Mouse (Mus musculus): ENCODE measurements at regions not wholly inside any gene's neighbourhood (a gene's known extent, or its start where the extent isn't known, plus 50 kb on each side); places are given as distances from the start of the nearest gene placed in this dataset.
A peak's percentile ranks its signal among the peaks of the same experiment; 100 is the strongest.

- no peak for DNase-seq (ENCODE audit: low spot score in 2 of 2)
These were observed 1732.6 kb upstream of the Gm6569 start for GRCm38 (mm10) chr15:72101730-72102129.

DNA sequence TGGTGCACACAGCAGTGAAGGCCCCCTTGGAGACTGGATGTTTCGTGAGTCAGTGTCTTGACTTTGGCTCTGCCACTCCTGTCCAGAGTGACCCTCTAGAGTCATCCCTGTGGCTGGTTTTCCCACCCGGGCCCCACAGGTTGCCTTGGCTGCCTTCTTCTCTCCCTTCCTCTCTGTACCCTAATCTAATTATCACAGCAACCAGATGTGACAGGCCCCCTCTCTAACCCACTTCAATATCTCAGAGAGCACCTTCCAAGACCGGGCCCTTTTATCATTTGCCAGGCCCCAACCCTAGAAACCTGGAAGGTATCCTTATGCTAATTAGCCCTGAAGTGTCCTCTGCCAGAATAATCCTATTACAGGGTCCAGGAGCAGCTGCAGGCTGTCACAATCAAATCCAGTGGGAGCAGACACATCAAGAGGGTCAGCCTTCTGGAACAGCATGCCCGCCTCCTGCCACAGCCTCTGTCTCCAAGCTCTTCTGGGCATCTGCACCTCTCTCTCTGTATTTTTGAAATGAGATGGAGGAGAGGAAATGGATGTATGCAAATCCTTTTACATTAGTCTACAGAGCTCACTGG lies 1728.4 kb upstream of the Gm6569 start:
- DNase-seq (ENCODE audit: low spot score in 2 of 2), result no peak

DNA sequence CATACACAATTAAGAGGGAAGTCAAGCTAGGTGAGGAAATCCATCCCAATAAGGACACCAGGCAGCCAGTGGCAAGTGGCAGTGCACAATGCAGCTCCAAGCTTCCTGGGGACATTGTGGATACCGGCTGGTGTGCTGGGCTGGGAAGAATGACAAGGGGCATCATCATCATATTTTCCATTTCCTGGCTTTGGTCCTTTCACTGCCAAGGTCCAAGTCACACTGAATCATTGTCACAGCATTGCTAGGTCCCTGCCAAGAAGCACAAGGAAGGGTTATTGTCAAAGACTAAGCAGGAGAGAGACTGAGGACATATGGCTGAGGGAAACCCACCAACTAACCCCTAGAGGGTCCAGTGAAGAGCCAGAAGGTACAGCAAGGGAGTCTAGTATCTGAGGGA lies 1723.8 kb upstream of the Gm6569 start:
- DNase-seq (ENCODE audit: low spot score in 2 of 2), result no peak

GRCm38 (mm10) chr15:72116772-72117171 lies 1717.6 kb upstream of the Gm6569 start:
- DNase-seq (ENCODE audit: low spot score in 2 of 2), result no peak

GRCm38 (mm10) chr15:72134226-72134625 lies 1700.1 kb upstream of the Gm6569 start:
- no peak for DNase-seq (ENCODE audit: low spot score in 2 of 2)

GRCm38 (mm10) chr15:72135992-72136617 lies 1698.3 kb upstream of the Gm6569 start:
- DNase-seq (ENCODE audit: low spot score in 2 of 2), result no peak

GRCm38 (mm10) chr15:72140122-72140521 lies 1694.2 kb upstream of the Gm6569 start:
- DNase-seq (ENCODE audit: low spot score in 2 of 2), result no peak

DNA sequence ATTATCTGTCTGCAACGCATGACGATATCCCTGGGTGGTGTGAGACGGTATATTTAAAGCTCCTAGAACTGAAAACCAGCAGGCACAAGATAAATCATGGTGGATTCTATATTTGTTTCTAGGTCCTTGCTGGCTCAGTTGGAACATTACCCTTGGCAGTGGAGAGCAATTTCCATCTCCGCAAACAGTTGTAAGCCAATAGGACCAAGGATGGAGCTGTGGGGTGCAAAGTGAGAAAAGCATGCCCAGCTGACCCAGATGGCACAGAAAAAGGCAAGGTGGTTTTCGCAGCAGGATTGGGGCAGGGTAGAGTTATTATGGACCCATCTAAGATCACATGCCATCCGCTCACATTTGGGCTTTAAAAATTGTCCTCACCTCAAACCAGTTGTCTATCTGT lies 1683.8 kb upstream of the Gm6569 start:
- no peak for DNase-seq (ENCODE audit: low spot score in 2 of 2)

DNA sequence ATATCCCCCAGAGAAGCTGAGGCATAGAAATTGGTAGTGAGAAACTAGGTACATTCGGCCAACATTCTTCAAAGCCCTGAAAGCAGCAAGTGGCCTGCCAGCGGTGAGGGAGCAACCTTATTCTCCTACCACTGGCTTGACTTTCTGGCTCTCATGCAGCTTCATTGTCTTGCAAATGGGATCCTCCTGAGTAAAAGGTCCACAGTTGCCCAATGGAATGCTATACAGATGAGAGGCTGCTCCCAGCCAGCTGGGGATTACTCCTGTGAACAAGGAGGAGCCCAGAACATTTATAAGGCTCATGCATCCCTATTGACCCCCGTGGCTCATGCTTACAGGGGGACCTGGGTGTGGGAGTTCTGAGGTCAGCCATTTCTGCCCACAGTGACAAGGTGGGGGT lies 1675.9 kb upstream of the Gm6569 start:
- DNase-seq (ENCODE audit: low spot score in 2 of 2), result no peak

GRCm38 (mm10) chr15:72200861-72201260 lies 1633.5 kb upstream of the Gm6569 start:
- no peak for DNase-seq (ENCODE audit: low spot score in 2 of 2)

DNA sequence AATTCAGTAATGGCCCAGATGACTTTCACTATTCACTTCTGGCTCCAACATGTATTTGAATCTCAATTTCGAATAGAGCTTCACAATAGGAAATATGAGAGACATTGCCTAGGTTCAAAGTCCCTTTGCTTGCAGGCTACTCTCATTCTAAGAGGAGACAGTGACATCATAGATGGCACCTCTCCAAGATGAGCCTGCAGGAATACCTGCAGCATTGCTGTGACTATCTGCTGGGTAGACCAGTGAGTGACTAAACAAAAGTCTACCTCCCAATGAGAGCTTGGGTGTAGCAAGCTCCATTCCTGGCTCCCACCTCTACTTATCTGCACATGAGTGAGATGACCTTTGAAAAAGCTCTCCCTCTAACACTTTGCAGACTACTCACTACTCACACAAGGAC lies 1632.6 kb upstream of the Gm6569 start:
- no peak for DNase-seq (ENCODE audit: low spot score in 2 of 2)

- DNase-seq (ENCODE audit: low spot score in 2 of 2), result no peak
These were observed 1629.0 kb upstream of the Gm6569 start for GRCm38 (mm10) chr15:72205240-72205799.

DNA sequence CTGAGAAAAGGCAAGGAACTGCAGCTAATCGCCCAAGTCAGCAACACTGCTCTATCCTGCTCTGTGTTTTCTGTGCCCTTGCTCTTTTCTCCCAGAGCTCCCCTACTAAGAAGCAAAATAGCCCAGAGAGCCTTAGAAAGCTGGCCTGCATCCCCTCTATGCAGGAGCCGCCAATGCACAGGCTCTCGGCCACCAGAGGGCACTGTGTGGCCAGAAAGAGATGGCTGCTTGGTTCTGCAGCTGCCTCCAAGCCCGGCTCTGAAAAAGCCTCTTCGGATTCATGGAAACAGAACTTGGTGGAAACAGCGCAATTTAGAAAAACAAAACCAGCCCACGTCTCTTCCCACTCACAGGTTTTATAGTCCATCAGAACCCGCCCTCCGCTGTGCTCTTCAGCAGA lies 1628.4 kb upstream of the Gm6569 start:
- peak; percentile 49 to 51 for DNase-seq (ENCODE audit: low spot score in 2 of 2)

GRCm38 (mm10) chr15:72207589-72207988 lies 1626.8 kb upstream of the Gm6569 start:
- no peak for DNase-seq (ENCODE audit: low spot score in 2 of 2)

- DNase-seq (ENCODE audit: low spot score in 2 of 2), result no peak
These were observed 1626.3 kb upstream of the Gm6569 start for GRCm38 (mm10) chr15:72208076-72208475.

- DNase-seq (ENCODE audit: low spot score in 2 of 2), result no peak
These were observed 1625.4 kb upstream of the Gm6569 start for GRCm38 (mm10) chr15:72208973-72209372.

DNA sequence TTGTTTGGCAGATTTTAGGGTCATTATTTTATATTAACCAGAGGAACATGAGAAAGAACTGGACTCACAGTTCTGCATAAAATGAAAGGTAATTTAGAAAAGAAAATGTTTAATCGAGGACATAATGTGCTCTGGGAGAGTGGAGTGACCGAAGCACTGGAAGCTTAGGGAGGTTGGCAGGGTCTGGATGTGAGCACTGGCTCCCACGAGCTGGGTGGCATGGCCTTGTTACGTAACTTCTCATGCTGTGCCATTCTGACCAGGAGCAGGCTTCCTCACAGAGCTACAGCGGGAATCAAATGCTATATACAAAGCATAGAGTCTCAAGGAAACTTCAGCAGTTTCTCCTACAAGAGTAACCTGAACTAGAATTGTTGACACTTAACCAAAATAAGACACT lies 1616.6 kb upstream of the Gm6569 start:
- no peak for DNase-seq (ENCODE audit: low spot score in 2 of 2)

- no peak for DNase-seq (ENCODE audit: low spot score in 2 of 2)
These were observed 1614.4 kb upstream of the Gm6569 start for GRCm38 (mm10) chr15:72219985-72220384.

DNA sequence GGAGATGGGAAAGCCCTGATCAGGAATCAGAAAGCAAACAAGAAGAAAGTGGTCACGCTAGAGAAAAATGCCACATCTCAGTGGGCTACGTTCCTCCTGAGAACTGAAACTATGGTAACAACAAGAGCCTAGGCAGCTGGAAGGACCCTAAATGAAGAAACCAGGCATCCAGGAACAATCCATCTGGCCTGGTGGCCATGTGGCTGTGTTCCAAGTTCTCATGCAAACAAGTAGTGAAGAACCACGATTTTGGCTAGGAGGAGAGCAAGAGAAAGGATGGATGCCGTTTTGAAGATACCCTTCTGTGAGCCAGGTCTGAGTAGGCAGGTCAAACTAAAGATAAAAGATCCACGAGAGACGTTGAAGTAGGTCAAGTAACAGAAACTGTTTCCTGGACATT lies 1613.6 kb upstream of the Gm6569 start:
- no peak for DNase-seq (ENCODE audit: low spot score in 2 of 2)

DNA sequence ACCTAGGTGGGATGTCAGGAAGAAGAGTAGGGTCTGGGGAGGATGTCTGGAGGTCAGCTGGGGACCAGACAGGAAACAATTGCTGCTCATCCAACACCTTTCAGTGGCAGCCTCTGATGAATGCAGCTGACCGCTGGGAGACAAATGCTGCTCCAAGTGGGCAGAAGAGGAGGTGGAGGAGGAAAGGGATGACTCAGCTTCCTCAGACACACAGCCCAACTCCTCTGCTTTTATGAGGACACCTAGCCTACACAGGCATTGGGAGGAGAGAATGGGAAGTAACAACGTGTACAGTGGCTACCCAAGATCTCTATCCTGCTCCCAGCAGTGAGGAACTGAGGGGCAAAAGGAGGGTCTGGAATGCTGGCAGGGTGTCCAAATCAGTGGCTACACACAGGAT lies 1602.0 kb upstream of the Gm6569 start:
- no peak for DNase-seq (ENCODE audit: low spot score in 2 of 2)

- DNase-seq (ENCODE audit: low spot score in 2 of 2), result no peak
These were observed 1569.7 kb upstream of the Gm6569 start for GRCm38 (mm10) chr15:72264619-72265018.

DNA sequence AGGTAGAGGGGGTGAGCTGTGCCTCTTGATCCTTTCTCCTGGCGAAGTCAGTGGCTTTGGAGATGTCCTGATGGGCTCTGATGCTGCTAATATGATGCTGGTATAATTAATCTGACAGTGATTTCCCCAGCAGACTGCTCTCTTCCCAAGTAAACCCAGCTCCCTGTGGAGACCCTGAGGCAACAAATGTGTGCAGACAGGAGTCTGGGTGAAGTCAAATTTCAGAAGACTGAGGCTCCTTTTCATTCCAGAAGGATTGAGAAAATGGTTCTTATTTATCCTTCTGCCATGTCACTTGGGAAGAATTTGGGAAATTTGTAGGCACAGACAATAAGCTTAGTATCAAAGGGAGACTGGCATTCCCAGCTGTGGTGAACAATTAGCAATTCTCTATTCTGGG lies 1550.5 kb upstream of the Gm6569 start:
- DNase-seq (ENCODE audit: low spot score in 2 of 2), result no peak

DNA sequence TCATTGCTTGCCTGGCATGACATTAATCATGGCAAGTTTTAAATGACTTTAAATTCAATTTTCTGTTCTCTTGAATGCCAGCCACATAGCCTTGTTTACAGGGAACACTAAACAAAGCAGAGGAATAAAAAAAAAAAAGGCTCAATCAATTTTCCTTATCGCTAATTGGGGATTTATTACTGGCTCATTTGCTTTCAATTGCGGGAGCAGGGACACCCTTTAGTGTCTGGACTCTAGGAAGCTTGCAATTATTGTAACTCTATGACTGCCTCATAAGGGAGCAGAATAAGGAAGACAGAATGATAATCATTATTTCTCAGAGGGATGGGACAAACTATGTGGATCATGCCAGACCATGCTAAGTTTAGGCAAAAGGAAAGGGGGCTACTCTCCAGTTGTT lies 1537.7 kb upstream of the Gm6569 start:
- DNase-seq (ENCODE audit: low spot score in 2 of 2), result no peak

All from adrenal gland, postnatal 4 days (tissue).